Mouse (Mus musculus): ENCODE results near the gene Arpp21. TPM values are rescaled to one million over a fixed set of nuclear protein-coding genes. Genes with fewer than 3 reads are reported as not detected.

Arpp21 gene
- polyA plus RNA-seq, 1 experiment from 2014 or later: not detected

GRCm38 (mm10) chr9:112100841-112101595, 134.7 kb downstream of the Arpp21 start:
- in situ Hi-C loops (cut with MboI; ENCODE audit: low pct_unique_long_range_greater_than_20kb): no loop called here
- H3K27me3 ChIP-seq: no peaks in the 10 kb centered on the region
- no peak for TF ChIP-seq CTCF (IDR thresholded peaks at IDR 0.05)
- ChIA-PET POLR2A (no interaction called here), CTCF (no interaction called here)
- no peak for ATAC-seq
- DNase-seq (ENCODE audit: low read depth, low spot score): no peak

GRCm38 (mm10) chr9:112098267-112098666, 137.5 kb downstream of the Arpp21 start:
- DNase-seq (ENCODE audit: low read depth, low spot score) (no peak), ATAC-seq (no peak)
- ChIA-PET CTCF (no interaction called here), POLR2A (no interaction called here)
- in situ Hi-C loops (cut with MboI; ENCODE audit: low pct_unique_long_range_greater_than_20kb): no loop called here
- no peak for TF ChIP-seq CTCF (IDR thresholded peaks at IDR 0.05)
- no peaks in the 10 kb centered on the region for H3K27me3 ChIP-seq

GRCm38 (mm10) chr9:112095708-112096107, 140.0 kb downstream of the Arpp21 start:
- no peak for TF ChIP-seq CTCF (IDR thresholded peaks at IDR 0.05)
- ChIA-PET CTCF (no interaction called here), POLR2A (no interaction called here)
- ATAC-seq (no peak), DNase-seq (ENCODE audit: low read depth, low spot score) (no peak)
- H3K27me3 ChIP-seq: no peaks in the 10 kb centered on the region
- in situ Hi-C loops (cut with MboI; ENCODE audit: low pct_unique_long_range_greater_than_20kb): no loop called here

GRCm38 (mm10) chr9:112095198-112095597, 140.5 kb downstream of the Arpp21 start:
- H3K27me3 ChIP-seq: no peaks in the 10 kb centered on the region
- ATAC-seq (no peak), DNase-seq (ENCODE audit: low read depth, low spot score) (no peak)
- CTCF ChIA-PET: no interaction called here
- in situ Hi-C loops (cut with MboI; ENCODE audit: low pct_unique_long_range_greater_than_20kb): no loop called here
- no peak for TF ChIP-seq CTCF (IDR thresholded peaks at IDR 0.05)
- POLR2A ChIA-PET: no interaction called here

GRCm38 (mm10) chr9:112078903-112079302, 156.8 kb downstream of the Arpp21 start:
- DNase-seq (ENCODE audit: low read depth, low spot score): no peak
- in situ Hi-C loops (cut with MboI; ENCODE audit: low pct_unique_long_range_greater_than_20kb): no loop called here
- peaks cover 2% of the 10 kb centered on the region for H3K27me3 ChIP-seq
- no peak for ATAC-seq
- no peak for TF ChIP-seq CTCF (IDR thresholded peaks at IDR 0.05)
- CTCF ChIA-PET: no interaction called here
- POLR2A ChIA-PET: no interaction called here

- ATAC-seq: no peak
- no peak for DNase-seq (ENCODE audit: low read depth, low spot score)
- TF ChIP-seq CTCF (IDR thresholded peaks at IDR 0.05): no peak
- ChIA-PET CTCF (no interaction called here), POLR2A (no interaction called here)
- in situ Hi-C loops (cut with MboI; ENCODE audit: low pct_unique_long_range_greater_than_20kb): no loop called here
- peaks cover 2% of the 10 kb centered on the region for H3K27me3 ChIP-seq
These were observed 157.3 kb downstream of the Arpp21 start for GRCm38 (mm10) chr9:112078453-112078852.

- DNase-seq (ENCODE audit: low read depth, low spot score) (no peak), ATAC-seq (no peak)
- in situ Hi-C loops (cut with MboI; ENCODE audit: low pct_unique_long_range_greater_than_20kb): no loop called here
- TF ChIP-seq CTCF (IDR thresholded peaks at IDR 0.05): no peak
- no peaks in the 10 kb centered on the region for H3K27me3 ChIP-seq
- POLR2A ChIA-PET: no interaction called here
- CTCF ChIA-PET: no interaction called here
These were observed 160.5 kb downstream of the Arpp21 start for GRCm38 (mm10) chr9:112075273-112075672.

- H3K27me3 ChIP-seq: peaks cover 3% of the 10 kb centered on the region
- CTCF ChIA-PET: interaction anchor here (0.7 kb wide), 1 partner anchor 14 kb away, joined by 3 read pairs; no protein-coding TSS in a partner anchor
- DNase-seq (ENCODE audit: low read depth, low spot score): no peak
- POLR2A ChIA-PET: no interaction called here
- no peak for TF ChIP-seq CTCF (IDR thresholded peaks at IDR 0.05)
- no peak for ATAC-seq
- in situ Hi-C loops (cut with MboI; ENCODE audit: low pct_unique_long_range_greater_than_20kb): no loop called here
These were observed 160.9 kb downstream of the Arpp21 start for GRCm38 (mm10) chr9:112074872-112075271.

GRCm38 (mm10) chr9:112071368-112071767, 164.4 kb downstream of the Arpp21 start:
- no peak for ATAC-seq
- in situ Hi-C loops (cut with MboI; ENCODE audit: low pct_unique_long_range_greater_than_20kb): no loop called here
- ChIA-PET POLR2A (no interaction called here), CTCF (interaction anchor here (0.9 kb wide), 1 partner anchor 10 kb away, joined by 3 read pairs; no protein-coding TSS in a partner anchor)
- no peak for DNase-seq (ENCODE audit: low read depth, low spot score)
- H3K27me3 ChIP-seq: peaks cover 3% of the 10 kb centered on the region
- TF ChIP-seq CTCF (IDR thresholded peaks at IDR 0.05): no peak

GRCm38 (mm10) chr9:112070961-112071360, 164.8 kb downstream of the Arpp21 start:
- ChIA-PET CTCF (interaction anchor here (0.9 kb wide), 1 partner anchor 10 kb away, joined by 3 read pairs; no protein-coding TSS in a partner anchor), POLR2A (no interaction called here)
- H3K27me3 ChIP-seq: peaks cover 3% of the 10 kb centered on the region
- DNase-seq (ENCODE audit: low read depth, low spot score) (no peak), ATAC-seq (no peak)
- in situ Hi-C loops (cut with MboI; ENCODE audit: low pct_unique_long_range_greater_than_20kb): no loop called here
- no peak for TF ChIP-seq CTCF (IDR thresholded peaks at IDR 0.05)

GRCm38 (mm10) chr9:112068250-112068649, 167.5 kb downstream of the Arpp21 start:
- ChIA-PET CTCF (no interaction called here), POLR2A (no interaction called here)
- TF ChIP-seq CTCF (IDR thresholded peaks at IDR 0.05): no peak
- DNase-seq (ENCODE audit: low read depth, low spot score): no peak
- peaks cover 3% of the 10 kb centered on the region for H3K27me3 ChIP-seq
- ATAC-seq: no peak
- in situ Hi-C loops (cut with MboI; ENCODE audit: low pct_unique_long_range_greater_than_20kb): no loop called here

All from Patski (cell line).